In genomic region chr17:66479813-66480490, GRCm38 (mm10) we compare ENCODE assay signal across 8 mouse cellular contexts. TPM values are rescaled to one million over a fixed set of nuclear protein-coding genes. Genes with fewer than 3 reads are reported as not detected.
DNase-seq lines count a peak whose midpoint lies in the region; ATAC-seq lines count a peak whose summit lies in the region.

No protein-coding gene starts in this region.

- peak overlapping the region; percentile 26 for H3K4me3 ChIP-seq in embryonic facial prominence, embryonic 14.5 days (ENCODE audit: low read depth, low read length)
- H3K4me3 ChIP-seq in hindbrain, embryonic 16.5 days (ENCODE audit: low read length) = peak overlapping the region; percentile 21
- 0 out of 2 replicates have a peak overlapping the region, but pooled peaks have one; percentile 1 for H3K4me3 ChIP-seq in midbrain, embryonic 16.5 days (ENCODE audit: low read depth, low read length)

- 0 out of 2 replicates have a peak, but pooled peaks cover 7% of the 10 kb centered on the region for H3K27me3 ChIP-seq in embryonic facial prominence, embryonic 14.5 days (replicated peaks; ENCODE audit: control insufficient read depth, insufficient read depth, low read length)
- no peaks in the 10 kb centered on the region for H3K27me3 ChIP-seq in hindbrain, embryonic 16.5 days (replicated peaks; ENCODE audit: control insufficient read depth, insufficient read depth, low read length)
- H3K27me3 ChIP-seq in midbrain, embryonic 16.5 days (ENCODE audit: control insufficient read depth, insufficient read depth, low read depth, low read length) = no peaks in the 10 kb centered on the region

- no peaks in the 10 kb centered on the region for H3K36me3 ChIP-seq in embryonic facial prominence, embryonic 14.5 days (ENCODE audit: control insufficient read depth, insufficient read depth, low read length)
- H3K36me3 ChIP-seq in hindbrain, embryonic 16.5 days (ENCODE audit: control insufficient read depth, insufficient read depth, low read length) = no peaks in the 10 kb centered on the region
- no peaks in the 10 kb centered on the region for H3K36me3 ChIP-seq in midbrain, embryonic 16.5 days (ENCODE audit: control insufficient read depth, insufficient read depth, low read length)

- H3K9me3 ChIP-seq in embryonic facial prominence, embryonic 14.5 days (ENCODE audit: control insufficient read depth, low read length) = no peaks in the 10 kb centered on the region
- H3K9me3 ChIP-seq in hindbrain, embryonic 16.5 days (ENCODE audit: control insufficient read depth, low read length) = no peaks in the 10 kb centered on the region
- no peaks in the 10 kb centered on the region for H3K9me3 ChIP-seq in midbrain, embryonic 16.5 days (replicated peaks; ENCODE audit: control insufficient read depth, low read length, poor library complexity, severe bottlenecking)

- H3K4me1 ChIP-seq in embryonic facial prominence, embryonic 14.5 days (ENCODE audit: control insufficient read depth, insufficient read depth, low read length) = peaks cover 8% of the 10 kb centered on the region
- H3K4me1 ChIP-seq in hindbrain, embryonic 16.5 days (ENCODE audit: control insufficient read depth, insufficient read depth, low read depth, low read length) = peaks cover 20% of the 10 kb centered on the region
- H3K4me1 ChIP-seq in midbrain, embryonic 16.5 days (ENCODE audit: control insufficient read depth, insufficient read depth, low read length) = peaks cover 11% of the 10 kb centered on the region

- peak overlapping the region; percentile 50 for H3K4me2 ChIP-seq in embryonic facial prominence, embryonic 14.5 days (ENCODE audit: low read depth, low read length)
- peak overlapping the region; percentile 52 for H3K4me2 ChIP-seq in hindbrain, embryonic 16.5 days (ENCODE audit: low read length)
- peak overlapping the region; percentile 48 for H3K4me2 ChIP-seq in midbrain, embryonic 16.5 days (ENCODE audit: low read length)

- DNase-seq in adrenal gland, postnatal 14 days = peak; percentile 46
- no peak for DNase-seq in adrenal gland, postnatal 25 days
- peak; percentile 52 for DNase-seq in embryonic facial prominence, embryonic 14.5 days (ENCODE audit: low spot score)
- DNase-seq in spleen, adult 18-20 months = no peak
- no peak for DNase-seq in frontal cortex, adult 2 months (ENCODE audit: extremely low spot score in 1 of 2, low spot score in 1 of 2)
- DNase-seq in right cerebral cortex, postnatal 36 days (ENCODE audit: low spot score in 2 of 2) = no peak

- H3K9ac ChIP-seq in embryonic facial prominence, embryonic 14.5 days (ENCODE audit: low read depth, low read length) = peak overlapping the region; percentile 52
- H3K9ac ChIP-seq in hindbrain, embryonic 16.5 days (ENCODE audit: low read depth, low read length) = peak overlapping the region; percentile 47
- peak overlapping the region; percentile 32; the same call in 1 of the 2 replicates for H3K9ac ChIP-seq in midbrain, embryonic 16.5 days (ENCODE audit: low read depth, low read length)

- no peak overlapping the region for H3K27ac ChIP-seq in embryonic facial prominence, embryonic 14.5 days (replicated peaks; ENCODE audit: low read depth, low read length)
- peak overlapping the region; percentile 60 for H3K27ac ChIP-seq in hindbrain, embryonic 16.5 days (ENCODE audit: low read depth, low read length)
- peak overlapping the region; percentile 74 for H3K27ac ChIP-seq in midbrain, embryonic 16.5 days (ENCODE audit: low read length)

- 14% methylated on average over 21 of the region's 21 CpGs for WGBS in embryonic facial prominence, embryonic 14.5 days
- WGBS in hindbrain, embryonic 16.5 days = 6% methylated on average over 21 of the region's 21 CpGs
- WGBS in midbrain, embryonic 16.5 days = 5% methylated on average over 21 of the region's 21 CpGs

- ATAC-seq in embryonic facial prominence, embryonic 14.5 days (ENCODE audit: low read depth) = peak; percentile 88
- ATAC-seq in hindbrain, embryonic 16.5 days = peak; percentile 56
- ATAC-seq in midbrain, embryonic 16.5 days = peak; percentile 84

RNA-seq across cellular contexts. Expression of gene Mtcl1, which starts 30.4 kb away (rescaled TPM):
- total RNA-seq in adrenal gland, postnatal 14 days (2021) = 13.7 and 14.3 TPM in 2 replicates
- 13.4 and 14.7 TPM in 2 replicates for total RNA-seq in adrenal gland, postnatal 25 days (2021)
- 8.2 and 8.8 TPM in 2 replicates for polyA plus RNA-seq in embryonic facial prominence, embryonic 14.5 days (2014; fragmentation: Nextera tagmentation; extraction: Ambion mirVana)
- polyA plus RNA-seq in hindbrain, embryonic 16.5 days (2015; fragmentation: Nextera tagmentation; extraction: Ambion mirVana) = 28.0 and 33.2 TPM in 2 replicates
- polyA plus RNA-seq in midbrain, embryonic 16.5 days (2015; fragmentation: Nextera tagmentation; extraction: Ambion mirVana) = 29.4 and 34.7 TPM in 2 replicates
- polyA plus RNA-seq in frontal cortex, adult 2 months (2012; rRNA removed) = 35.6 and 38.5 TPM in 2 replicates

RNA-seq across cellular contexts. Expression of gene Rab12, which starts 39.6 kb away (rescaled TPM):
- 97.8 and 99.6 TPM in 2 replicates for total RNA-seq in adrenal gland, postnatal 14 days (2021)
- 84.6 and 98.9 TPM in 2 replicates for total RNA-seq in adrenal gland, postnatal 25 days (2021)
- polyA plus RNA-seq in embryonic facial prominence, embryonic 14.5 days (2014; fragmentation: Nextera tagmentation; extraction: Ambion mirVana) = 58.5 and 60.1 TPM in 2 replicates
- polyA plus RNA-seq in hindbrain, embryonic 16.5 days (2015; fragmentation: Nextera tagmentation; extraction: Ambion mirVana) = 23.8 and 69.7 TPM in 2 replicates
- 76.7 and 80.1 TPM in 2 replicates for polyA plus RNA-seq in midbrain, embryonic 16.5 days (2015; fragmentation: Nextera tagmentation; extraction: Ambion mirVana)
- 119 and 127 TPM in 2 replicates for polyA plus RNA-seq in frontal cortex, adult 2 months (2012; rRNA removed)

Comparison
In these comparisons a context has a peak if more than half of its experiments do, and no peak if none do; other contexts are left out.
1. DNase-seq: peak in adrenal gland, postnatal 14 days (single experiment) and embryonic facial prominence, embryonic 14.5 days (single experiment); none in adrenal gland, postnatal 25 days (single experiment), spleen, adult 18-20 months (0 of 2), frontal cortex, adult 2 months (0 of 2) and right cerebral cortex, postnatal 36 days (0 of 2).
2. Peak in every context shown above with its lines, with median percentiles within 50 percentile points of each other: ATAC-seq, H3K4me2 ChIP-seq, H3K4me3 ChIP-seq and H3K9ac ChIP-seq.